Mouse (Mus musculus): ENCODE data around the gene Actl9. TPM values are rescaled to one million over a fixed set of nuclear protein-coding genes. Genes with fewer than 3 reads are reported as not detected.

The Actl9 gene
- not detected for total RNA-seq (2022)

GRCm38 (mm10) chr17:33432019-33432946 is at the start of gene Actl9:
Actl9 (plus strand) TSS chr17:33432896.
- DNase-seq: no peak

- no peak for DNase-seq
These were observed 47.0 kb upstream of the Actl9 start for GRCm38 (mm10) chr17:33385705-33386104.

- no peak for DNase-seq
These were observed 40.4 kb upstream of the Actl9 start for GRCm38 (mm10) chr17:33392271-33392670.

GRCm38 (mm10) chr17:33394182-33395034 is 38.3 kb upstream of the Actl9 start, which contains the start of gene Zfp101:
Zfp101 (minus strand) TSS chr17:33394641.
- peak; percentile 93 for DNase-seq

- DNase-seq: peak; percentile 43
These were observed 6.5 kb downstream of the Actl9 start for GRCm38 (mm10) chr17:33439148-33439547.

GRCm38 (mm10) chr17:33439922-33440321 is 7.2 kb downstream of the Actl9 start:
- no peak for DNase-seq

- DNase-seq: no peak
These were observed 8.5 kb downstream of the Actl9 start for GRCm38 (mm10) chr17:33441159-33441558.

GRCm38 (mm10) chr17:33456631-33457030 is 23.9 kb downstream of the Actl9 start:
- no peak for DNase-seq

- DNase-seq: no peak
These were observed 38.5 kb downstream of the Actl9 start for GRCm38 (mm10) chr17:33471206-33471605.

Other genes with a start within 250 kb of the Actl9 start
- not detected for gene Olfr239, start 241.6 kb upstream of the Actl9 start, total RNA-seq (2022)
- gene Olfr1564, start 211.2 kb upstream of the Actl9 start, total RNA-seq (2022): under 1 TPM in 3 of 4 experiments, not detected in 1; 0.05 to 0.17 (median 0.12) TPM
- 10 to 100 TPM in 2 of 4 experiments, 1 to 10 TPM in 2; 7.9 to 11.3 (median 9.6) TPM for gene Zfp955a, start 177.8 kb upstream of the Actl9 start, total RNA-seq (2022)
- gene Olfr63, start 168.2 kb upstream of the Actl9 start, total RNA-seq (2022): not detected
- gene Zfp955b, start 143.4 kb upstream of the Actl9 start, total RNA-seq (2022): 10 to 100 TPM; 11.7 to 14.2 (median 13.0) TPM
- 10 to 100 TPM in 2 of 4 experiments, 1 to 10 TPM in 2; 8.2 to 11.2 (median 10.5) TPM for gene Zfp81, start 74.0 kb upstream of the Actl9 start, total RNA-seq (2022)
- 1 to 10 TPM; 6.6 to 9.7 (median 8.0) TPM for gene Zfp101, start 38.3 kb upstream of the Actl9 start, total RNA-seq (2022)
- gene Adamts10, start 91.3 kb downstream of the Actl9 start, total RNA-seq (2022): 10 to 100 TPM; 26.5 to 40.7 (median 30.1) TPM
- 10 to 100 TPM in 1 of 4 experiments, 1 to 10 TPM in 3; 4.3 to 11.1 (median 6.1) TPM for gene Myo1f, start 122.8 kb downstream of the Actl9 start, total RNA-seq (2022)
- 10 to 100 TPM; 35.0 to 68.4 (median 50.1) TPM for gene Zfp414, start 196.2 kb downstream of the Actl9 start, total RNA-seq (2022)
- 1 to 10 TPM in 2 of 4 experiments, under 1 TPM in 1, not detected in 1; 0.87 to 2.2 (median 2.1) TPM for gene Pram1, start 205.2 kb downstream of the Actl9 start, total RNA-seq (2022)

Data from adrenal gland, adult 8-10 months (tissue).